Comparison of ENCODE assay signal across 9 mouse cellular contexts in genomic region chr9:32589900-32590299, GRCm38 (mm10). TPM values are rescaled to one million over a fixed set of nuclear protein-coding genes. Genes with fewer than 3 reads are reported as not detected.
A peak's percentile ranks its signal among the peaks of the same experiment; 100 is the strongest.
DNase-seq lines count a peak whose midpoint lies in the region; ATAC-seq and TF ChIP-seq lines count a peak whose summit lies in the region.
"Had no signal": no experiment of that assay in that cellular context is flagged by ENCODE, and none has a peak within 500 bp of the region (broad histone marks: within the 10 kb centered on the region; RNA-seq: fewer than 3 reads in every experiment).

No protein-coding gene starts in this region.

- no peak overlapping the region for H3K9ac ChIP-seq in forebrain, embryonic 13.5 days
- no peak overlapping the region for H3K9ac ChIP-seq in liver, embryonic 16.5 days (ENCODE audit: low read depth, low read length)
- H3K9ac ChIP-seq: embryonic facial prominence, embryonic 15.5 days had no signal

- WGBS in forebrain, embryonic 13.5 days = 11% methylated on average over 8 of the region's 8 CpGs
- WGBS in large intestine, adult 2 months = 8% methylated on average over 8 of the region's 8 CpGs
- 5% methylated on average over 8 of the region's 8 CpGs for WGBS in liver, embryonic 16.5 days (ENCODE audit: insufficient replicate concordance)
- WGBS in thymus, adult 2 months = 10% methylated on average over 8 of the region's 8 CpGs

- no peak for TF ChIP-seq POLR2A in brain, embryonic 14.5 days (IDR thresholded peaks at IDR 0.05; ENCODE audit: borderline replicate concordance, extremely low read depth, insufficient read depth, insufficient read length, poor library complexity, severe bottlenecking)
- TF ChIP-seq POLR2A in thymus, adult 2 months (IDR thresholded peaks at IDR 0.05; ENCODE audit: control insufficient read depth, extremely low read depth, insufficient read depth, low read length, poor library complexity) = no peak

- no peak overlapping the region for H3K4me2 ChIP-seq in forebrain, embryonic 13.5 days
- no peak overlapping the region for H3K4me2 ChIP-seq in liver, embryonic 16.5 days (ENCODE audit: low read depth, low read length)
- H3K4me2 ChIP-seq: embryonic facial prominence, embryonic 15.5 days had no signal

- H3K27ac ChIP-seq in forebrain, embryonic 13.5 days = no peak overlapping the region
- H3K27ac ChIP-seq in liver, embryonic 16.5 days (ENCODE audit: low read length) = no peak overlapping the region
- H3K27ac ChIP-seq in thymus, adult 2 months (ENCODE audit: control insufficient read depth, insufficient read depth, low read length) = no peak overlapping the region
- H3K27ac ChIP-seq: embryonic facial prominence, embryonic 15.5 days had no signal

- peaks cover 7% of the 10 kb centered on the region for H3K4me1 ChIP-seq in forebrain, embryonic 13.5 days
- H3K4me1 ChIP-seq in liver, embryonic 16.5 days (ENCODE audit: control insufficient read depth, low read depth, low read length) = peaks cover 2% of the 10 kb centered on the region; the same call in 1 of the 2 replicates
- H3K4me1 ChIP-seq in thymus, adult 2 months (replicated peaks; ENCODE audit: control insufficient read depth, insufficient read depth, low read length) = peaks cover 35% of the 10 kb centered on the region

- no peaks in the 10 kb centered on the region for H3K9me3 ChIP-seq in forebrain, embryonic 13.5 days (replicated peaks)
- no peaks in the 10 kb centered on the region for H3K9me3 ChIP-seq in liver, embryonic 16.5 days (replicated peaks; ENCODE audit: control insufficient read depth, low read length)
- H3K9me3 ChIP-seq: embryonic facial prominence, embryonic 15.5 days had no signal

- no peak overlapping the region for H3K4me3 ChIP-seq in forebrain, embryonic 13.5 days
- H3K4me3 ChIP-seq in liver, embryonic 16.5 days (ENCODE audit: low read depth, low read length) = no peak overlapping the region
- no peak overlapping the region for H3K4me3 ChIP-seq in thymus, adult 2 months (ENCODE audit: control insufficient read depth, insufficient read depth, low read length)
- H3K4me3 ChIP-seq: embryonic facial prominence, embryonic 15.5 days had no signal

- H3K36me3 ChIP-seq in forebrain, embryonic 13.5 days (ENCODE audit: poor library complexity, severe bottlenecking) = no peaks in the 10 kb centered on the region
- H3K36me3 ChIP-seq in liver, embryonic 16.5 days (ENCODE audit: control insufficient read depth, insufficient read depth) = no peaks in the 10 kb centered on the region
- H3K36me3 ChIP-seq in thymus, adult 2 months (ENCODE audit: control insufficient read depth, insufficient read depth, low read length) = no peaks in the 10 kb centered on the region
- H3K36me3 ChIP-seq: embryonic facial prominence, embryonic 15.5 days had no signal

- peak; percentile 29 for ATAC-seq in CD4-positive, CD25-positive, alpha-beta regulatory T cell, adult 4 months
- peak; percentile 75 for ATAC-seq in forebrain, embryonic 13.5 days
- peak; percentile 44; the same call in 1 of the 2 replicates for ATAC-seq in liver, embryonic 16.5 days (ENCODE audit: low read depth)
- peak; percentile 72 for ATAC-seq in neutrophil, adult 5-6 weeks (ENCODE audit: extremely low read depth, insufficient number of reproducible peaks, low FRiP score, poor library complexity, severe bottlenecking)

- intact Hi-C loops in heart, postnatal 10 days (cut with DNase I) = loop anchor here (1.0 to 10.0 kb wide), 7 partner anchors 79 to 657 kb away; no protein-coding TSS in a partner anchor

- peak; percentile 90 for TF ChIP-seq CTCF in brain, embryonic 14.5 days (IDR thresholded peaks at IDR 0.05; ENCODE audit: borderline replicate concordance, extremely low read depth, insufficient read depth, insufficient read length)
- no peak for TF ChIP-seq CTCF in thymus, adult 2 months (IDR thresholded peaks at IDR 0.05; ENCODE audit: borderline replicate concordance, control insufficient read depth, extremely low read depth, insufficient read depth, low read length, poor library complexity)

- peaks cover 41% of the 10 kb centered on the region for H3K27me3 ChIP-seq in forebrain, embryonic 13.5 days
- no peaks in the 10 kb centered on the region for H3K27me3 ChIP-seq in liver, embryonic 16.5 days (ENCODE audit: control insufficient read depth, insufficient read depth, low read depth, low read length)
- H3K27me3 ChIP-seq in thymus, adult 2 months (ENCODE audit: control insufficient read depth, insufficient read depth, low read length) = no peaks in the 10 kb centered on the region

- DNase-seq in brain, embryonic 14.5 days (ENCODE audit: low read depth) = peak; percentile 86
- peak; percentile 88 to 92 for DNase-seq in heart, postnatal 10 days
- DNase-seq in large intestine, adult 2 months (ENCODE audit: low read depth, low spot score) = peak; percentile 25
- peak; percentile 90 for DNase-seq in thymus, adult 2 months

RNA-seq across cellular contexts. Expression of gene Ets1, which starts 46.1 kb away (rescaled TPM):
- 1,000 to 10,000 TPM in 1 of 2 experiments, 100 to 1,000 TPM in 1; 800 to 1,019 TPM for polyA plus RNA-seq in CD4-positive, CD25-positive, alpha-beta regulatory T cell, adult 4 months (2017; shearing (Covaris generic))
- polyA plus RNA-seq in brain, embryonic 14.5 days (2012; rRNA removed) = 10.6 and 15.8 TPM in 2 replicates
- 16.0 and 16.7 TPM in 2 replicates for polyA plus RNA-seq in forebrain, embryonic 13.5 days (2015; fragmentation: Nextera tagmentation; extraction: Ambion mirVana)
- total RNA-seq in heart, postnatal 10 days (2021) = 100 to 1,000 TPM; 119 to 154 TPM
- 11.7 and 14.1 TPM in 2 replicates for polyA plus RNA-seq in large intestine, adult 2 months (2012; rRNA removed)
- polyA plus RNA-seq in liver, embryonic 16.5 days (2015; fragmentation: Nextera tagmentation; extraction: Ambion mirVana) = 15.9 and 16.5 TPM in 2 replicates
- total RNA-seq in neutrophil, adult 5-6 weeks (2017) = 699 and 744 TPM in 2 replicates
- polyA plus RNA-seq in thymus, adult 2 months (2012; rRNA removed) = 272 and 400 TPM in 2 replicates

RNA-seq across cellular contexts. Expression of gene Fli1, which starts 47.2 kb away (rescaled TPM):
- 100 to 1,000 TPM; 105 to 118 TPM for polyA plus RNA-seq in CD4-positive, CD25-positive, alpha-beta regulatory T cell, adult 4 months (2017; shearing (Covaris generic))
- 2.5 and 5.3 TPM in 2 replicates for polyA plus RNA-seq in brain, embryonic 14.5 days (2012; rRNA removed)
- 7.0 TPM in 2 replicates for polyA plus RNA-seq in forebrain, embryonic 13.5 days (2015; fragmentation: Nextera tagmentation; extraction: Ambion mirVana)
- 10 to 100 TPM; 41.1 to 47.5 TPM for total RNA-seq in heart, postnatal 10 days (2021)
- 2.2 and 4.7 TPM in 2 replicates for polyA plus RNA-seq in large intestine, adult 2 months (2012; rRNA removed)
- polyA plus RNA-seq in liver, embryonic 16.5 days (2015; fragmentation: Nextera tagmentation; extraction: Ambion mirVana) = 6.9 and 8.2 TPM in 2 replicates
- total RNA-seq in neutrophil, adult 5-6 weeks (2017) = 203 and 223 TPM in 2 replicates
- 28.5 and 33.9 TPM in 2 replicates for polyA plus RNA-seq in thymus, adult 2 months (2012; rRNA removed)

Comparison
In these comparisons a context has a peak if more than half of its experiments do, and no peak if none do; other contexts are left out.
1. DNase-seq: peak in every context shown above with its lines; median percentile 90 in heart, postnatal 10 days; 90 in thymus, adult 2 months; 86 in brain, embryonic 14.5 days; 25 in large intestine, adult 2 months.
2. RNA of gene Ets1, which starts 46.1 kb away (polyA plus RNA-seq): 800 to 1,019 TPM in CD4-positive, CD25-positive, alpha-beta regulatory T cell, adult 4 months and 272 to 400 TPM in thymus, adult 2 months; 16.0 to 16.7 TPM in forebrain, embryonic 13.5 days, 15.9 to 16.5 TPM in liver, embryonic 16.5 days, 10.6 to 15.8 TPM in brain, embryonic 14.5 days and 11.7 to 14.1 TPM in large intestine, adult 2 months; every median in the first group is over 10 times any median in the second.
3. Peak in every context shown above with its lines, with median percentiles within 50 percentile points of each other: ATAC-seq.